Mouse (Mus musculus) testis, adult 2 months (tissue): Measurements from ENCODE around the gene Vwa7. TPM values are rescaled to one million over a fixed set of nuclear protein-coding genes. Genes with fewer than 3 reads are reported as not detected.
"Not testable (repeated sequence)": the region's sequence is repeated elsewhere in the genome, so short reads cannot be mapped to it uniquely, and the experiment has no call there.

Source experiments
- H3K27ac ChIP-seq: fragments of 200-500 bp; 2 replicates; pipeline ENCODE4 v1.5.1; 2012; ENCODE audit warnings: low read depth, low read length; ENCODE audit not compliant: control insufficient read depth, insufficient read depth
- H3K27me3 ChIP-seq: fragments of 200-500 bp; 2 replicates; pipeline ENCODE4 v1.6.1; 2012; ENCODE audit warnings: mild to moderate bottlenecking, low read length, moderate library complexity; ENCODE audit not compliant: control insufficient read depth, insufficient read depth
- H3K36me3 ChIP-seq: fragments of 200-500 bp; 2 replicates; pipeline ENCODE4 v1.6.1; 2012; ENCODE audit warnings: mild to moderate bottlenecking, low read length; ENCODE audit not compliant: control insufficient read depth, insufficient read depth
- H3K4me1 ChIP-seq: fragments of 200-500 bp; 2 replicates; pipeline ENCODE4 v1.6.1; 2012; ENCODE audit warnings: low read length; ENCODE audit not compliant: control insufficient read depth, insufficient read depth
- H3K4me3 ChIP-seq: fragments of 200-500 bp; 2 replicates; pipeline ENCODE4 v1.5.1; 2012; ENCODE audit warnings: low read depth, mild to moderate bottlenecking, low read length, moderate library complexity, mixed read lengths; ENCODE audit not compliant: control insufficient read depth
- CTCF ChIP-seq: fragments of 200-500 bp; IDR thresholded peaks from 2 replicates; pipeline ENCODE4 v1.5.1; 2012; ENCODE audit warnings: low read depth, mild to moderate bottlenecking, inconsistent platforms, low read length, moderate library complexity; ENCODE audit not compliant: control insufficient read depth, insufficient read depth, insufficient replicate concordance
- POLR2A ChIP-seq: fragments of 200-500 bp; IDR thresholded peaks from 2 replicates; pipeline ENCODE4 v1.6.1; 2012; ENCODE audit warnings: low read depth, mild to moderate bottlenecking, inconsistent platforms, low read length, moderate library complexity; ENCODE audit not compliant: control insufficient read depth
- polyA plus RNA-seq: library from polyadenylated mRNA; depleted of rRNA; stranded (reverse); fragments of >200 nt; gene quantifications from 2 replicates; pipeline ENCODE4 v1.2.3, GENCODE M21; 2012

The Vwa7 gene
- polyA plus RNA-seq, 1 experiment, result 0.65 TPM

GRCm38 (mm10) chr17:35031880-35032279 lies 15.5 kb downstream of the Vwa7 start:
- Histone ChIP-seq H3K36me3 (no peaks in the 10 kb centered on the region), H3K27me3 (no peaks in the 10 kb centered on the region), H3K27ac (no peak overlapping the region), H3K4me3 (no peak overlapping the region), H3K4me1 (peaks cover 2% of the 10 kb centered on the region; the same call in 1 of the 2 replicates)
- TF ChIP-seq CTCF, result no peak
- TF ChIP-seq POLR2A, result no peak

GRCm38 (mm10) chr17:35032323-35032870 lies 16.0 kb downstream of the Vwa7 start:
- TF ChIP-seq CTCF (no peak), POLR2A (no peak)
- H3K27me3 ChIP-seq, result no peaks in the 10 kb centered on the region
- no peak overlapping the region for H3K4me3 ChIP-seq
- no peaks in the 10 kb centered on the region for H3K36me3 ChIP-seq
- no peak overlapping the region for H3K27ac ChIP-seq
- peaks cover 2% of the 10 kb centered on the region; the same call in 1 of the 2 replicates for H3K4me1 ChIP-seq

- not testable (repeated sequence) for H3K4me3 ChIP-seq, H3K27me3 ChIP-seq, H3K36me3 ChIP-seq, H3K27ac ChIP-seq, H3K4me1 ChIP-seq
Measured at GRCm38 (mm10) chr17:35033703-35034102, 17.3 kb downstream of the Vwa7 start.

GRCm38 (mm10) chr17:35034896-35035295 lies 18.5 kb downstream of the Vwa7 start:
- TF ChIP-seq POLR2A, result no peak
- TF ChIP-seq CTCF, result no peak
- H3K36me3 ChIP-seq, result no peaks in the 10 kb centered on the region
- no peak overlapping the region; the same call in 1 of the 2 replicates for H3K27ac ChIP-seq
- peaks cover 2% of the 10 kb centered on the region; the same call in 1 of the 2 replicates for H3K4me1 ChIP-seq
- no peak overlapping the region for H3K4me3 ChIP-seq
- no peaks in the 10 kb centered on the region for H3K27me3 ChIP-seq

- no peak for TF ChIP-seq CTCF
- no peak for TF ChIP-seq POLR2A
- Histone ChIP-seq H3K4me1 (no peaks in the 10 kb centered on the region), H3K36me3 (no peaks in the 10 kb centered on the region), H3K4me3 (no peak overlapping the region), H3K27me3 (no peaks in the 10 kb centered on the region), H3K27ac (no peak overlapping the region)
Measured at GRCm38 (mm10) chr17:35039121-35039873, 22.9 kb downstream of the Vwa7 start.

- TF ChIP-seq CTCF (no peak), POLR2A (no peak)
- Histone ChIP-seq H3K27me3 (no peaks in the 10 kb centered on the region), H3K27ac (no peak overlapping the region), H3K4me1 (peaks cover 5% of the 10 kb centered on the region), H3K4me3 (no peak overlapping the region), H3K36me3 (no peaks in the 10 kb centered on the region)
Measured at GRCm38 (mm10) chr17:35043794-35044193, 27.4 kb downstream of the Vwa7 start.

- H3K4me1 ChIP-seq, result peaks cover 12% of the 10 kb centered on the region
- no peak for TF ChIP-seq POLR2A
- TF ChIP-seq CTCF, result no peak
- H3K27ac ChIP-seq, result peak overlapping the region; percentile 43; the same call in 1 of the 2 replicates
- H3K27me3 ChIP-seq, result peaks cover 2% of the 10 kb centered on the region; the same call in 1 of the 2 replicates
- H3K4me3 ChIP-seq, result no peak overlapping the region
- no peaks in the 10 kb centered on the region for H3K36me3 ChIP-seq
Measured at GRCm38 (mm10) chr17:35044904-35045806, 28.8 kb downstream of the Vwa7 start.
